Mouse (Mus musculus) embryo, embryonic 10.5 days (tissue): ENCODE measurements around the gene Trrap.

Source experiments
- DNase-seq: peaks from one replicate; pipeline ENCODE4 v3.0.0-alpha.2; 2015; ENCODE audit warnings: low spot score

Gene Trrap

DNA sequence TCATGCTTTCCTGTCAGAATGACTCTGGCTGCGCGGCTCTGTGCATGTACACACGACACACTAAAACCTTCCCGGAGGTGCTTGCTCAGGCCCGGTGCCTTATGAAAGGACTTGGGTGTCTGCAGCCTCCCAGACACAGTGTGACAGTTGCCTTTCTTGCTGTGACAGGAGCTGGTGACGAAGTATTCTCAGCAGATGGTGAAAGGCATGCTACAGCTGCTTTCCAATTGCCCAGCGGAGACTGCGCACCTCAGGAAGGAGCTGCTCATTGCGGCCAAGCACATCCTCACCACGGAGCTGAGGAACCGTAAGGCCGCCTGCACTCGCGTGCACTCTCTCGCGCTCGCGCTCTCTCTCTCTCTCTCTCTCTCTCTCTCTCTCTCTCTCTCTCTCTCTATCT is 18.9 kb downstream of the Trrap start:
- DNase-seq: no peak

DNA sequence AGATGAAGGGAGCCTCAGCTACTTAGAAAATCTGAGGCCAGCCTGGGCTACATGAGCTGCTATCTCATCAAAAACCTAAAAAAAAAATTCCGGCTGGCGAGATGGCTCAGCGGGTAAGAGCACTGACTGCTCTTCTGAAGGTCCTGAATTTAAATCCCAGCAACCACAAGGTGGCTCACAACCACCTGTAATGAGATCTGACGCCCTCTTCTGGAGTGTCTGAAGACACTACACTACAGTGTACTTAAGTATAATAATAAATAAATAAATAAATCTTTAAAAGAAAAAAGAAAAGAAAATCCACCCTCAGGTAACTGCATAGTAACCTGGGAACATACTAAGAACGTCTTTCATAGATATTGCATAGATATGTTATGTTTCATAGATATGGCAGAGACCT is 25.8 kb downstream of the Trrap start:
- no peak for DNase-seq

DNA sequence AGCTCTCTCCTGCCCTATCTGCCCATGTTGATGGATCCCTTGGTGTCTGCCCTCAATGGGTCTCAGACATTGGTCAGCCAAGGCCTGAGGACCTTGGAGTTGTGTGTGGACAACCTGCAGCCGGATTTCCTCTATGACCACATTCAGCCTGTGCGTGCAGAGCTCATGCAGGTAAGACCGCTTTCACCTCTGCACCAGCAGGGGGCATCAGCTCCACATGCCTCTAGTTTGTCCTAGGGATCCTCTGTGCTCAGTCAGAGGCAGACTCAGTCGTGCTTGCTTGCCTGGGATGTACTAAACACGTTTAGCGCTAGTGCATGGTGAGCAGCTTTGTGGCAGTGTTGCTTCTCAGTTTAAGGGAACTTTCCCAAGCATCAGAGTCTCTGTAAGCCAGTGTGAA is 27.2 kb downstream of the Trrap start:
- peak; percentile 56 for DNase-seq

DNA sequence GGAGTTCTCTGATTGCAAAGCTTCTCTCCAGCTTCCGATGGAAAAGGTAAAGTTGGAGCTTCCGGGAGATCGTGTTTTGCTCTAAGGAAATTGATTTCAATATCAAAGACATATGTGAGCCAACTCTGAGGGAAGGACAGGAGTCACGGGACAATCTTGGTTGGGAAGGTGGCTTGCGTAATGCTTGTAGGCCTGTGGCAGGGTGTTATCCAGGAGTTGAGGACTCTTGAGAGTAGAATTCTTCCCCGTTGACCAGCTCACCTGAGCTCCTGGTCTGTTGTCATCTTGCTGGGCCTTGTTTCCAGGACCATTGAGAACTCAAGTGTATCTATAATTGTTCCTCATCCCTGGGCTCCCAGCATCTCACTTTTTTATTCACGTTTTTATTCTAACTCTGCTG is 29.6 kb downstream of the Trrap start:
- no peak for DNase-seq

DNA sequence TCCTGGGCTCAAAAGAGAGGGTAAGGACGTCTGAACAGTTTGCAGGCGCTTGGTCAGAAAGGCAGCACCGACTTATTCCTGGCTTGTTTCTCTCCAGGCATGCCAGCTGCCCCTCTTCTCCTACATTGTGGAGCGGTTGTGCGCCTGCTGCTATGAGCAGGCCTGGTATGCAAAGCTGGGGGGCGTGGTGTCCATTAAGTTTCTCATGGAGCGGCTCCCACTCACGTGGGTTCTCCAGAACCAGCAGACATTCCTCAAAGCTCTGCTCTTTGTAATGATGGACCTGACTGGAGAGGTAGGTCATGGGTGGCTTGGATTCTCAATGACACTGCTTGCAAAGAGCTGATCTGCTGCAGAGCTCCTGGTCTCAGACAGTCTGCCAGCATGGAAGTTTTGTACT is 35.5 kb downstream of the Trrap start:
- no peak for DNase-seq

DNA sequence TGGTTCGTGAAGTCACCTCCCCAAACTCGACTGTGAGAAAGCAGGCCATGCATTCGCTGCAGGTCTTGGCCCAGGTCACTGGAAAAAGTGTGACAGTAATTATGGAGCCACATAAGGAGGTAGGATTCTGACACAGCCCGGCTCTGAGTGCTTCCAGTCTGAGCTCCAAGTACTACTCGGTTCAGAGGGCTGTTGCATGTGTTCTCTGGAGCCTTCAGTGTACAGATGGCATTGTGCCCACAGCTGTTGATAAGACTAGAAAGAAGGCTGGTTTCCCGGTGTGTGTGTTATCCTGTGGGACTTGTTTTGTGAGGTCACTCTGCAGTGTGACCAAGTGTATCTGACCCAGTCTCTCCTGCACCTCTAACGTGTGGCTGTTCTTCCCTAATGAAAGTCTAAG is 36.6 kb downstream of the Trrap start:
- no peak for DNase-seq

DNA sequence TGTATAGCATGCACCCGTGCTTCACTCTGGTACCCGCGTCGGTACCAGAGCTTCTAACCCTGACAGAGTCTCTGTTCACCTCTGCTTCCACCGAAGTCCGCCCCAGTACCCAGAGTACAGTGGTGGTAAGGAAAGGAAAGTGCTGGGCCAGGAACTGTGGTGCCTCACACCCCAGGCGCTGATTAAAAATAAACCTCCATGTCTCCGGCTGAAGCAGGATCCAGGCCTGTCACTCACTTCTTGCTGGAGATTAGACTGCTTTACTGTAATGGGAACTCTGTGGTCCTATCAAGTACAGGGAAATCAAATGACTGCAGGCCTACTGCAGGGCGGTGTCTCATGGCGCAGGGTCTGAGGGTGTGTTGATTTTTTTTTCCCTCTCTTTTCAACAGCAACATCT is 39.4 kb downstream of the Trrap start:
- DNase-seq: no peak

DNA sequence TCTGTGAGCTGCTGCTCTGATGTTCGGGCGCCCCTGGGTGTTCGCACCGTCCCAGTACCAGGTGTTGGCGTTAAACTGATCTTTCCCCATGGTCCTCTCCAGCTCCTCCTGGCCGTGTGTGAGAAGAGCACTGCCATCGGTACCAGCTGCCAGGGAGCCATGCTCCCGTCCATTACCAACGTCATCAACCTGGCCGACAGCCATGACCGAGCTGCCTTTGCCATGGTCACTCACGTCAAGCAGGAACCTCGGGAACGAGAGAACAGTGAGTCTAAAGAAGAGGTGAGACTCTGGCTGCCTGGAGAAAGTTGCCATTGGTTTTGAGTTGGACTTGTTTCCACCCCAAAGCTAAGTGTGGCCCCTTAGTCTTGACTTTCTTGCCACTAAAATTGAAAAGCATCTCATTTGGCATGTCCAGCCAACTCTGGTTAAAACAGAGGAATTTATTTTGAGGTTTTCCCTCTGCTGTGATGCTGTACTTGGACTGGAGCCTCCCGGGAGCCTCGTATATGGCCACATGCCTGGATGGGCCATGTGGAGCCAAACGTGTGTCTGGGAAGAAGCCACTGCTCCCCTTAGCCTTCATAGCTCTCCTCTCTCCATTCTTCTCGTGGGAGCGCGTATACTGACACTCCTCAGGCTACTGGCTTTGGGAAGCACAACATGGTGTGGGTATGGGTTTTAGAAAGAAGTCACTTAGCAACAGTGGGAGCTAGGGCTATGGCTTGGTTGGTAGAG is 61.0 kb downstream of the Trrap start:
- no peak for DNase-seq

DNA sequence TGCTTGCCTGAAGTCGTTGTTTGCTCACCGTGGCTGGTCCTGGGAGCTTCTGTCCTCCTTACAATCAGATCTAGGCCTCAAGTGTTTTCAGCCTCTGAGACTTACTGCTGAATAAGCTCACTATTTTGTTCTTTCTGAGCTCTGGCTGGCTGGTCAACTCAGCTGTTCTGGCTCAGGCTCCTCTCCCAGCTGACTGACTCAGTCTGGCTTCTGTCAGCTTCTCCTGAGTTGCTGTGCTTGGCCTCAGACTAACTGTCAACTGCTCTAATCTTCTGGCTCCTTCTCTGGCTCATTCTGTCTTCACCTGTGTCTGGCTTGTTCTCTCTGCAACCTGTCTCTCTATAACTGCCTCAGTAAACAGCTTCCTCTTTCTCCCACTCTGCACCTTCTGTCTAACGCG is 62.1 kb downstream of the Trrap start:
- DNase-seq: no peak

DNA sequence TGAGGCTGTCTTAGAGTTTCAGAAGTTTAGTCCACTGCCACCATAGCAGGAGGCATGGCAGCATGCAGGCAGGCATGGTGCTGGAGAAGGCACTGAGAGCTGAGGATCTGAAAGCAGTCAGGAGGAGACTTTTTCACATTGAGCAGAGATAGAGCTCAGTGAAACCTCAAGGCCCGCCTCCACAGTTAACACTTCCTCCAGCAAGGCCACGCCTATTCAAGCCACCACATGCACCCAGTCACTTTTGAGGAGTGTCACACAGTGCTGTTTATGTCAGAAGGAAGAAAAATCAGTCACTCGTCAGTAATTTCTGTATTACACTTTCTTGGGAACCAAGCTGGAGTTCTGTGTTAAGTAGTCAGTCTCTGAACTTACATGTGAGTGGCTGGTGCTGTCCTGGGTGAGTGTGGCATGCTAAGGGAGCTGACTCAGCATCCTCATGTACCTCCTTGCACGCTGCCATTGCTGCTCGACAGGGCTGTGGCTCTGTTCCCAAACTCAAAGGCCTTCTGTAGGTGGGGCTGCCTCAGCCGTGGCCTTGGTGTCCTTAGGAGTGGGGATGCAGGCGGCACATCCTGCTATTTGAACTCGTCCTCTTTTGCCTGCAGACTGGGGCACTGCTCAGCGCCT is 64.4 kb downstream of the Trrap start:
- DNase-seq: no peak

DNA sequence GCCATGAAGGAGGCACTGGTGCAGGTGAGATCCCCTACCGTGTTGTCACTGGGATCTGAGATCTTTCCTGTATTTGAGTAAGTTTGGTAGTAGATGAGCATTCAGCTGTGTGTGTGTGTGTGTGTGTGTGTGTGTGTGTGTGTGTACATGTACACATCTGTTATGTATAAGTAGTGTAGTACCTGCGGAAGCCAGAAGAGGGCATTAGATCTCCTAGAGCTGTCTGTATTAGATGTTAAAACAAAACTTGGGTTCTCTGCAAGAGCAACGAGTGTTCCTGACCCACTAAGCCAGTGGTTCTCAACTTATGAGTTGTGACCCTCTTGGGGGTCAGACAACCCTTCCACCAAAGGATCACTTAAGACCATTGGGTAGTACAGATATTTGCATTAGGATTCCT is 68.6 kb downstream of the Trrap start:
- DNase-seq: peak; percentile 58

DNA sequence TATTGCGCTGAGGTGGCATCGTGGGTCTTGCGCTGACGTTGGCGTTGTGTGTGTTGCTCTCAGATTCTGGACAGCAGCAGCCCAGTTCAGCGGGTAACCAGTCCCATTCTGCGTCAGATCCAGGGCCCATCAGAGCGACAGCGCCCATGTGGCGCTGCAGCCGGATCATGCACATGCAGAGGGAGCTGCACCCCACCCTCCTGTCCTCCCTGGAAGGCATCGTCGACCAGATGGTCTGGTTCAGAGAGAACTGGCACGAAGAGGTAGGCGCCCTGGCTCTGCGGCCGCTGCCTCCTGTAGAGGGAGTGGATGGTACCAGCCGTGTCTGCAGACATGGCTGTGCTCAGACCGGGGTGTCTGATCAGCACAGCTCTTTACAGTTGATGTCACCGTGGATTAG is 77.8 kb downstream of the Trrap start:
- no peak for DNase-seq

DNA sequence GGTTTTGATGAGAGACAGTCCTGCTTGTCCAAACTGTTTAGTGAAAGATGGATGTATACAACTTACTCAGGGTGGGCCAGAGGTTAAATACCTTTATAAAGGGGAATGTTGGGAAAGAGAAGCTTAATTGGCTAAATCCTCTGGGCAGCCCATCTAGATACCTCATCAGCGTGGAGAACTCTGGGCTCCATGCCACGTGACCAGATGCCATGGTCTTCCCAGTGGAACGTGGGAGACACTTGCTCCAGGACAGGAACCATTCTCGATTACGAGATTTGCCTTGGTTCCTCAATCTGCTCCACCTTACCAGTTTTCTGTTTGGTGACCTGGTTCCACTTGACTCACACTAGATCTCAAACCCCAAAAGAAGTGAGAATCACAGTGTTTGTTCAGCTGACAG is 81.2 kb downstream of the Trrap start:
- DNase-seq: no peak

DNA sequence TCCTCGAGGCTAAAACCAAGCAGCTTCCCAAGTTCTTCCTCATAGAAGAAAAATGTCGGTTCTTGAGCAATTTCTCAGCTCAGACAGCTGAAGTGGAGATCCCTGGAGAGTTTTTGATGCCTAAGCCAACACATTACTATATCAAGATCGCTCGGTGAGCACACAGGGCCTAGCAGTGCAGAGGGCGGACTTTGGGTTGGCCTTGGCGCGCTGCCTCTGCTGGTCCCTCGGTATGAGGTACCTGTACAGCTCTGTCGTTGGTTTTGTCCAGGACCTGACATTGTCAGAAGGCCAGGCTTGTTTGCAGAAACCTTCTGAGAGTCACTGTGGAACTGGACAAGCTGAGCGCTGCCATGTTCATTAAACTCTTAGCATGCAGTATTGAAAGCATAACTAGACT is 82.4 kb downstream of the Trrap start:
- no peak for DNase-seq

DNA sequence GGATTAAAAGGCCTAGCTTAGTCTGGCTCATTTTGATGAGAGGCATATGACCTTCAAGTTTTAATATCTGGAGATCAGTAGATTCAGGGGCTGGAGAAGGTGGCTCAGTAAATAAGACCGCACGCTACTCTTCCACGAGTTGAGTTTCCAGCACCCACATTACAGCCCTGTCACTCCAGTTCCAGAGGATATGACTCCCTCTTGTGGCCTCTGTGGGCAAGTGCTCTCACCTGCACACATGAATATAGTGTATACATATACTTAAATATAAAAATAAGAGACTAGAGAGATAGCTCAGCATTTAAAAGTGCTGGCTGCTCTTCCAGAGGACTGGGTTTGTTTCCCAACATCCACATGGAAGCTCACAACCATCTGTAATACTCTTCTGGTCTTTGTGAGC is 84.3 kb downstream of the Trrap start:
- no peak for DNase-seq

DNA sequence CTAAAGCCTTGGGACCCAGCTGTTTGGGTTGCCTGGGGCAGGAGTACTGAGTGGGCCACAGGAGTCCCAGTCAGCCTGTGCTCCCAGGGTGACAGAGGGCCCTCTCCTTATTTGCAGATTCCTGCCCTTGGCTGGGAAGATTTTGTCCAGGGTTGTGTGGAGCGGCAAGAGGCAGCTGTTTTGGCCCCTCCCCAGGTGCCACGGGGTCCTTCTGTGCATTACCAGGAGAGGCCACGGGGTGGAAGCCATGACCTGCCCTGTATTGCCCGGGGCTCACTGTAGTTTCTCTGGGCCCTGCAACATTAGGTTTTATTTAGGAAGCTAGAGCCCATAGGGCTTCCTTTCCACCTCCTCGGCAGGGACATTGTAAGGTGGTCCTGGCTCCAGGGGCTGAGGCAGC is 86.4 kb downstream of the Trrap start:
- DNase-seq: no peak

DNA sequence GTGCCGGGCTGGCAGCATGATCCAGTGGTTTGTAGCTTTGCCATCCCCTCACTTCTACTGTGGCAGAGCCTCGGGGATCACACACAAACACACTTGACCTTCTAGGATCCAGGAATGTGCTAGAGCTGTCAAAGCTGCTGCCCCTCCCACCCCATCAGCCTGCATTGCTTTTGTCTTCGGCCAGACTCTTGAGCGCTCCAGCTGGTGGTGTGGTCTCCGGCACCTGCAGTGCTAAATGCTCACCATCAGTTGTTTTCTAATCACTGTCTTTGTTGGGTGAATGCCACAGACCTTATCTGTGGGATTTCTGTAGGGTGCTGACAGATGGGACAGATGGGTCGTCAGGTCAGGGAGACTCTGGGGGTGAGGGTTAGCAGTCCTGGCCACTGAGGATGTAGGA is 88.4 kb downstream of the Trrap start:
- DNase-seq: no peak

DNA sequence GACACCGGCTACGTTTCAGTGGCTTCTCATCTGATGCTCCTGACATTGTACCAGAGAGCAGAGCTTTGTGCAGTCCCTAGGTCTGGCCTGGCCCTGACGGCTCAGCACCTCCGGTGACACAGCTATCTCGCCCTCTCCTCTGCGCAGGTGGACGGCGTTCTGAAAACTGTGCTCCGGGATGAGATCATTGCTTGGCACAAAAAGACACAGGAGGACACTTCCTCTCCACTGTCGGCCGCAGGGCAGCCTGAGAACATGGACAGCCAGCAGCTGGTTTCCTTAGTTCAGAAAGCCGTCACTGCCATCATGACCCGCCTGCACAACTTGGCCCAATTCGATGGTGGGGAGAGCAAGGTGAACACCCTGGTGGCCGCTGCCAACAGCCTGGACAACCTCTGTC is 91.0 kb downstream of the Trrap start:
- no peak for DNase-seq

DNA sequence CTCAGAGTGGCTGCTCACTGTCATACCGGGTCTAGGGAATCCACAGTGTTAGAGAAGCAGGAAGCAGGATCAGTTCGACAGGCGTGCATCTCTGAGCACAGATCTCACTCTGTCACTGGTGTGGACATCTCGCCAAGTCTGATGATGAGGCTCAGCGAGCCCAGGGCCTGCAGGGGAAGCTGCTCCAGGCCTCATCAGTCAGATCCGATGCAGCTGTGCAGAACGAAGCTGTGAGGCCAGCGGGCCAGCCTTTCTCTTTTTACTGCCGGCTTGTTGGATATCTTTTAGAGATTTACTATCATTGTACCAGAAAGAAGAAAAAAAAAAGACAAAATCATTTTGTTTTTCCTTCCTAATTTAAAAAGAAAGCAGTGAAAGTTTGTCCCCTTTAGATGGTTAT is 91.8 kb downstream of the Trrap start:
- no peak for DNase-seq

DNA sequence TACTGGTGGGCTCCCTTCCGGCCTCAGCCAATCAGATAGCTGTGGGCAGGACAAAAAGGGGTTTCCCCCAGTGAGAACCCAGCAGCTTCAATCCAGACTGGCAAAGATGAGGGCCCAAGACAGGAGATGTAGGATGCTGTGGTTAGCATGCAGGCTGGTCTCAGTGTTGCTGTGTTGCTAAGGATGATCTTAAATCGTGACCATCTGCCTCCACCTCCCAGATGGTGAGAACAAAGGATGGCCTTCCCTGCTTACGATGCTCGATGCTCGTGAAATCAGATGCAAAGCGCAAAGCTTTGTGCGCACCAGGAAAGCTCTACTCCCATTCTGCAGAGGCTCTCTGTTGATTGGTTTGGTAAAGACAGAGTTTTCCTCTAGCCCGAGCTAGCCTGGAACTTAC is 93.4 kb downstream of the Trrap start:
- no peak for DNase-seq

DNA sequence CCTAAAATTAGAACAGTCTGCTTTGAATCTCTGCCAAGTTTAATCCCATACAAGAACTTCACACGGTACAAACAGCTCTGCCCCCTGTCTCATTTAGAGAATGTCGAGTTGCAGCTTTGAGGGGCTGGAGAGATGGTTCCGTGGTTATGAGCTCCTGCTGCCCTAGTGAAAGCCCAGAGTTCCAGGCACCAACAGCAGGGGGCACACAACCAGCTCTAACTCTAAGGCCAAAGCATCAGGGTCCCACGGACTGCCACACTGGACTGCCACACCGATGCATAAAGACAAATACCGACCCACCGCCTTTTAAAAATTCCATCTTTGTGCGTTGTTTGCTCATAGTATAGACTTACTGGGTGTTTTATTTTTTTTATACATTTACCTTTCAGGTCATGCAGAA is 99.4 kb downstream of the Trrap start:
- DNase-seq: peak; percentile 17

DNA sequence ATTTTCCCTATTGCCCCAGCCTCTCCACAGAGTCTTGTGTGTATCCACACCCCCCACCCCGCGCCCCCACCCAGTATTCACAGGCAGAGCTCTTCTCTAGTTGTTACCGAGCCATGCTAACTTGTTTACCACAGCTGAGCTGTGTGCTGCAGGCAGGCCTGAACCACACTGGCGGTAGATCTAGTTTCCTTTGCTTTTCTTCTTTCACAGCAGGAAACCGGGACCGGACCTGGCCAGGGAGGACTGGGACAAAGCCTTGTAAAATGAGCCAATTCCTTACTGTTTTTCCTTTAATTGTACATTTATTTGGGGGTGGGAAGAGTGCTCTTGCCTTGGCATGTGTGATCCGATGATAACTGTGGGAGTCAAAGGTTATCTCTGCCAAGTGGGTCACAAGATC is 101.9 kb downstream of the Trrap start:
- no peak for DNase-seq

DNA sequence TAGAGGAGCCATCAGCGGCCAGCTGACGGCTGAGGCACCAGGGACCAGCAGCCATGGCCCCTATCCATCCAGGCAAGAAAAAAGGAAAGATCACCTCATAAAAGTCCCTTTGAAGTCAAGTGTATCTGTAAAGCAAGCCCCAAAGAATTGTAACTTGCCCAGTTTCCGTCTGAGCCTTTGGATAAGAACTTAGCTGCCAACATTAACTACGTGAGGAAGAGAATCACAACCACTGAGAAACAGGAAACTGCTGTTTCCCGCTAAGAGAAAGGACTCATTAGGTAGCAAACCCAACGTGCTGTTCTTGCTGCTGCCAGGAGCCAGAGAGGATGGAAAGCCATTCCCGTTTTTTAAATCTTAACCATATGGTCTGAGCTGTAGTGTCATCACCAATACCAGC is 103.2 kb downstream of the Trrap start:
- peak; percentile 23 for DNase-seq

DNA sequence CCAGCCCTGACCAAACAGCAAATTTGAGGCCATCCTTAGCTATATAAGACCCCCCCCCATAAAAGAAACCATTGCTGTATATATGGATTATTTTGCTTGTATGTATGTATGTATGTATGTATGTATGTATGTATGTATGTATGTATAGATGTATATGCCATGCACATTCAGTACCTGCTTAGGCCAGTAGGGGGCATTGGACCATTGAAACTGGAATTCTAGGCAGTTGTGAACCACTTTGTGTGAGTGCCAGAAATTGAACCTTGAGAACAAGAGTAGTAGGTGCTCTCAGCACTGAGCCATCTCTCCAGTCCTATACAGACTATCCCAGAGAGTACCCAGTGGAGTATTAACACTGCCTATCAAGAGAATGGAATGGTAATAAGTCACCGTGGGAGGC is 104.2 kb downstream of the Trrap start:
- DNase-seq: peak; percentile 22
